Mouse (Mus musculus): Measurements from ENCODE around the gene Tcf3.

DNA sequence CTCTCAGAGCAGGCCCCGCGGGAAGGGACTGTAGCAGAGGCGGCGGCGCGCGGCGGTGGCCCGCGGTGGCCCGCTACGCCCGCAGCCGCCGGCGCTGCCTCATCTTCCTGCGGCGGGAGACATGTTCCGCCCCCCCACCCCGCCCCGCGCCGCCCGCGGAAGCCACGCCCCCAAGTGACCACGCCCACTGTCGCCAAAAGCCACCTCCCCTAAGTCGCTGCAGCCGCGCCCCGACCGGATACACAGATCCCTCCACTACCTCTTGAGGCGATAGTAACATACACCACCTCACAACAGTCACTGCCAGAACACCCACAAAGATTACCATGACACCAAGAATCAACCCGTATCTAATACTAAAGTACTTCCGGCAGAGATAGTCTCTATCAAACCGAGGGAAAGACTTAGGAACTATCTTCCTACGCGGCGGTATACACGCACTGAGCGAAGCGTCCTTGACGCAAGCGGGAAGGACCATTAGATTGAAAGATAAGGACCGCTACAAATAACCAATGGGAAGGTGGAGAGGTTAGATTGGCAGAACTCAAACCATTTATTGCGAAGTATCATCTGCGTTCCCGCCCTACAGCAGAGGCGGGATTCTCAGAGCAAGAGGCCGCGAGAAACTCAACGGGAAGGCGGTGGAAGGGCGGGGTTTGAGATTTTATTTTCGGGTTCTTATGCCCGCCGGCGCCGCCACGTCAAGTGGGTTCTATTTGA lies at the start of gene Tcf3:
- TF ChIP-seq CTCF (IDR thresholded peaks at IDR 0.05; ENCODE audit: low read depth, low read length), result no peak
- TF ChIP-seq POLR2A (IDR thresholded peaks at IDR 0.05; ENCODE audit: extremely low read depth, insufficient read depth, low read length), result 0 out of 2 replicates have a peak, but pooled peaks have one; percentile 30

All from liver, adult 2 months (tissue).